Mouse (Mus musculus): ENCODE data around the gene Vwa3b.
"Not testable (repeated sequence)": the region's sequence is repeated elsewhere in the genome, so short reads cannot be mapped to it uniquely, and the experiment has no call there.

Gene Vwa3b

DNA sequence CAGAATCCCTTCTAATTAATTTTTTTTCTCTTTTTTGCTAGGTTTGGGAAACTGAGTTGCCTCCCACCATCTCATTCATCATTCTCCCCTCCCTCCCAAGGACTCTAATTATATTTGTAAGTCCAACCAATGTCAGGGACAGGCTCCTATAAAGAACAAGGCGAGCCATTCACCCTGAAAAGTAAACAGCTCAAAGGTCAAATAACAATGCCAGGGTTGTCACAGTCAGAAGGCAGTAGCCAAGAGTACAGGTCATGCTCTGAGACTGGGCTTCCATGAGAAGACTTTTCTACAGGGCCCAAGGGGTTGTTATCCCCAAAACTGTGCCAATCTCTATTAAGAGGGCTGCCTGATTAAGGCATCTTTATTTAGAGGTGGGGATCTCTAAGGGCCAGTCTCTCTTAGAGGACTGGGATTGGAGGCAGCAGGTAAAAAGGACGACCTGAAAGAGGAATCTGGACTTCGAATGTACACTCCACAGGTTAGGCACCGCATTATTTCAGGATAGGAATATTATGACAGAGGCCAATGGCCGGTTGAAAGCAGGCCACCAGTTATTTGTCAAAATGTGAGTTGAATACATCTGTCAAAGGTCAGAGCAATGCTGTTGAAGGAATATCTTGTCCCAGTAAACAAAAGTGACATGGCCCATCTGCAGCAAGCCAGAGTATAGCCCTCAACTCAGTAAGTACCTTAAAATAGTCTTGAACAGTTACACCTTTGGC lies at the start of gene Vwa3b:
Gene Vwa3b (plus strand): TSS at position 635 of the 725 bp plus-strand sequence.
- no peak for DNase-seq

DNA sequence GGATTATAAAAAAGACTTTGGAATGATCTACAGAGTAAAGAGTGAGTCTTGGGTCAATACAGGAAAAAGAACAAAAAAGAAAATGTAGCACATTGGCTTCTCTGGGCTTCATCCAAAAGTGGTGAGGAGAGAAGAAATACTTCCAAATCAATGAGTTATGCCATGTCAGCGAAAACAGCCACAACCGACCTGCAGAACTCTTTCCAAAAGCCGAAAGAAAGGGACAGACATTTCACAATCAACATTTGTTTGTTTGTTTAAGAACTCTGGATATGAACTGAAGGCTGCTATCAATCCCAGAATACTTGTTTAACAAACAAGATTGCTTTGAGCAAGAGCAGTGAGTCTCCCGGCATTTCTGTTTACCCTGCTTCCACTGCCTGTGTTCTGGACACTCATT lies 49.6 kb upstream of the Vwa3b start:
- DNase-seq = no peak

DNA sequence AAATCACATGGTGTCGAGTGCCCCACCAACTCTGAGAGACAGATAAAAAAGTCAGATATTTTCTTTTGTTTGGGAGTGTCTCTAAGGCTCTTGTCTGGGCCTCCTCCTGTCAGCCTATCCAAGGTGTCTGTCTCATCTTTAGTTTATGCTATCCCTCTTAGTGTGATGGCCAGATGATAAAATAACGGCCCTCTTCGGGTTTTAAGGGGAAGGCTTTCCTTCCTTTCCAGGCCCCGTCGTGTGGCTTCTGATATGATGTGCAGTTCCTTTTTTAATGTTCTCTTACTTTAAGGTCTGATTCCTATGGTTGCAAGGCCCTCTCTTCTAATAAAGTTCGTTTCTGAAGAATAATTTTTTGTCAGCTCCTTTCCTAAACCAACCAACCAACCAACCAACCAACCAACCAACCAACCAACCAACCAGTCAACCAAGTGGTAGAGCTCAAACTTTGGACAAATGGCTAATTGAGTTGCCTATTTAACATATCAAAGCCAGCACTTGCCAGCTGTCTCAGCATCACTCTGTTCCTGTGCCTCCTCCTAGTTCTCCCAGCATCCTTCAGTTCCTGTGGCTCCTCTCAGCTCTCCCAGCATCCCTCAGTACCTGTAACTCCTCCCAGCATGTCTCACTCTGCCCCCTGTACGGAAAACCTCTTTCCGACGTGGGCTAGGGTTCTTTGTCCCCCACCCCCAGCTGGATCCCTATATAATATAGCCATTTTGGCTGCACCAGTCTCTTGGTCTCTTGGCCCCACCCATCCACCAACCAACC lies 44.0 kb upstream of the Vwa3b start:
- DNase-seq = no peak

- no peak for DNase-seq
Observed at GRCm38 (mm10) chr1:36983754-36984153, 42.6 kb upstream of the Vwa3b start.

DNA sequence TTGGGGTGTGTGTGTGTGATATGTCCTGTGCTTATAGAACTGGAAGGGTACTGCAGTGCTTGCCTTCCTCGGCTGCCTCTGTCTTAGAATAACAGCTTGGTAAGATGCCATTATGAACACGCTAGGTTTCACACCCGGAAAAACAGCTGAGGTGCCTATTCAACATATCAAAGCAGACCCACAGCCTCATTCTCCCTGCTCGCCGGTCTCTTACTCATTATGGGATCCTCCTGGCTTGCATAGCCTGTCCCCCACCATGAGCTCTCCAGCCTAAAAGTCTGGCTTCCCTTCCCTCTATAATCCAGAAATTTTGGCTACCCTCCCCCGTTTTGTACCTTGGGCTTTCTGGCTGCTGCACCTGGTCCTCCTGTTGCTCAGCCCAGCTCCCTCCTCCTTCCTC lies 42.0 kb upstream of the Vwa3b start:
- no peak for DNase-seq

- no peak for DNase-seq
Observed at GRCm38 (mm10) chr1:36985896-36986295, 40.5 kb upstream of the Vwa3b start.

DNA sequence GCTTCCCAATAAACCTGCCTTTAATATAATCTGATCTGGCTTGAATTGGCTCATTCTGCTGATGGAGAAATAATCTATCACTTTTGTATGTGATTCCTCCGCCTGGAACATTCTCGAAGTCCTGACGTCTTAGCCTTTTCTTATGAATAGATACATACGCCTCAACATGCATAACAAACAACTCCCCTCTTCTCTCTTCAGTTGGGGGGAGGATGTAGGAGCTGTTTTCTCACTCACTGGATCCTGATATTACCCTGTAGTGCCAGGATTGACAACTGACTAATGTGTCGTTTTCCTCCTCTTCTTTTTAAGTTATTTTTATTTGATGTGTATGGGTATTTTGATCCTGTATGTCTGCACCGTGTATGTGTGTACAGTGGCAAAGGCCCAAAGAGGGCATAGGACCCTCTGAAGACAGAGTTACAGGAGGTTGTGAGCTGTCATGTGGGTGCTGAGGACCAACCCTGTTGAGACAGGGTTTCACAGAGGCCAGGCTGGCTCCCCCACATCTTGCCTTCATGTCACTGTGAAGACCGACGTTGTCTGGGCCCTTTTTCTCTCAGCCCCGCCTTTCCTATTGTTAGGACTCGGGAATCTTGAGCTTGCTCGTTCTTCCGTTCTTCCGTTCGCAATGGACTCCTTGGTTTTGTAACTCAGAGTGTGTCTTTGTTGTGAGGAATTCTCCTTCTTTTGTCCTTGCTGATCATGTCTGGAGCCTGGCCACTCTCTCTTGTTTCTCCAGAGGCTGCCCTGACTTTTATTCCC lies 39.8 kb upstream of the Vwa3b start:
- no peak for DNase-seq

- DNase-seq = no peak
Observed at GRCm38 (mm10) chr1:36987172-36988148, 38.9 kb upstream of the Vwa3b start.

DNA sequence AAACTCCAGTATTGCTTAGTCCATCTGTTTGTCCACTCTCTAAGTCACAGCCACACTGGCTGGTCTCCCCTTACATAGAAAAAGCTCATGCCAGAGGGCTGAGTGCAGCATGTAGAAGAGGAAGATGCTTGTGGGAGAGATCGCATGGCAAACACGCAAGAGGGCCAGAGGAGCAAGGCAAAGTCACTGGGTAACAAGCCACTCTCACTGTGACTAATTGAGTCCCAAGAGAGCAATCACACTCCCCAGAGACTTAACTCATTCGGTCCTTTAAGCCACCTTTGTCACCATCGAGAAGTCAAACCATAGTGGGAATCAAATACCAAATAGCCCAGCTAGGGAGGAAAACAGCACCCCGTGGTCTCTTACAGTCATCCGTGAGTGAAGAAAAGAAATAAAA lies 38.2 kb upstream of the Vwa3b start:
- no peak for DNase-seq

DNA sequence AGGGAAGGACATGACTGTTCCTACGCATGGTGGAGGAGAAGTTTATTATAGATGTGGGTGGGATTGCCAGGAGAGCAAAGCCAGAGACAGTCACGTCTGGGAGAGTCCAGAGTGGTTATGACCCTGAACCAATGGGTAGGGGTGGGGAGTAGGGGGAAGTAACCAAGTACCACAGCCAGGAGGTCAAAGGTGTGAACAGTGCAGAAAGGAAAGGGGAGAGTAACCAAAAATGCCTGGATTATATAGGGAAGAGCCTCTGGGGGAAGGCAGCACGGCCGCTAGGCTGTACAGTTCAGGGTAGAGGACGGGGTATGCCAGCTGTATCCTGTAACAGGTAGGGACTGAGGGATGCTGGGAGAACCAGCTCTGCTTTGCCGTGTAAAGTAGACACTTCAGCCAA lies 37.8 kb upstream of the Vwa3b start:
- DNase-seq = no peak

GRCm38 (mm10) chr1:36994296-36994695 lies 32.1 kb upstream of the Vwa3b start:
- DNase-seq = no peak

DNA sequence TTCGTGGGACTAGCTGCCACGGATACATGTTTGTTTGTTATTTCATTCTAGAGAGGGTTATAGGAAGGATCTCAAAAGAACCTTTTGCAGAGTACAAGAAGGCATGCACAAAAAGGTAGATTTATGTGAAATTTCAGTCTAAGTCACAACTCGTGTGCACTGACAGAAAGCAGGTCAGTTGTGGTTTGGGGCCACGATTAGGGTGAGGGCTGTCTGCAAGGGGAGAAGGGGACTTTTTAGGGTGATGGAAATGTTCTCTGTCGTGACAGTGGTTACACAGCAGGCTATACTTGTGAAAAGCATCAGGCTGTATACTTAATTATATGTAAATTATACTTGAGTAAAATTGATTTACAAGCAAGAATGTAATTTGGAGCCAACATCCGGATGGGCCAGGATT lies 30.6 kb upstream of the Vwa3b start:
- DNase-seq = no peak

DNA sequence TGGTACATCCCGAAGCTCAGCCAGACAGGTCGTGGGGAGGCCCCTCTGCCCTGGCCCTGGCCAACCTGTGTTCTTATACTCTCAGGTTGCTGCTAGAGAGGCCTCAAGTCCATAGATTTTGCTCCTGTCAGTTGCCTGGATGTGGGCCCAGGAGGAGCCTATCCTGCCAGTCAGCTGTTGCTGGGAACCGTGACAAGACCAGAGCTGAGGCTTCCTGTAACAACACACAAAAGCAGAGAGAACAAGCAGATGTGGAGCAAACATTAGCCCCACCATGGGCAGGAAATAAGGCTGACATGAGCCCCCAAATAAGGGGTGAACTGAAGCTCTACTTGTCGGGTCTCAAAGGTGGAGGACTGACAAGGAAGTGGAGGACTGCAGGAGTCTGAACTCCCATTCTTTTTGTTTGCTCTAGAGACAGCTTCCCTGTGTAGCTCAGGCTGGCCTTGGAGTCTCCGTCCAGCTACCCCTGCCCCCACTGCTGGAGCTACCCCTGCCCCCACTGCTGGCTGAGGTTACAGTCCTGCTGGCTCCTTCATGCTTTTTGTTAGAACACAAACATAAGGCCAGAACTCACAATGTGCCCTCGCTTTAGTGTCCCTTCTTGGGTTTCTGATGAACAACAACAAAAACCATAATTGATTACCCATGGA lies 29.7 kb upstream of the Vwa3b start:
- DNase-seq = peak; percentile 12 to 36

DNA sequence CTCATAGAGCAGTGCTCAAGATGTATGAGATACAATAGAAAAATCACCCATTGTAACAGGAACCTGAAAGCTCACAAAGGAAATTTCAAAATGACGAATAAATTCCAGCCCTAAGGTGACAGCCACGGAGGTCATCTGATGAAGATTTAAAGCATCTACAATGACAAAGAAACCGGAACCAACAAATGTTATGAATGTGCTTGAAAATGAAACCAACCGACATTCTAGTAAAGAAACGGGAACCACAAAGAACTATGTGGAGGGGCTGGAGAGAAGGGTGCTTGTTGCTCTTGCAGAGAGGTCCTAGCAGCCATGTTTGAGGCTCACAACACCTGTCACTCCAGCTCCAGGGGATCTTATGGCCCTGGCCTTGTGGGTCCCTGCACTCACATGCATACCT lies 26.1 kb upstream of the Vwa3b start:
- DNase-seq = no peak

GRCm38 (mm10) chr1:37001636-37002315 lies 24.6 kb upstream of the Vwa3b start:
- no peak for DNase-seq

DNA sequence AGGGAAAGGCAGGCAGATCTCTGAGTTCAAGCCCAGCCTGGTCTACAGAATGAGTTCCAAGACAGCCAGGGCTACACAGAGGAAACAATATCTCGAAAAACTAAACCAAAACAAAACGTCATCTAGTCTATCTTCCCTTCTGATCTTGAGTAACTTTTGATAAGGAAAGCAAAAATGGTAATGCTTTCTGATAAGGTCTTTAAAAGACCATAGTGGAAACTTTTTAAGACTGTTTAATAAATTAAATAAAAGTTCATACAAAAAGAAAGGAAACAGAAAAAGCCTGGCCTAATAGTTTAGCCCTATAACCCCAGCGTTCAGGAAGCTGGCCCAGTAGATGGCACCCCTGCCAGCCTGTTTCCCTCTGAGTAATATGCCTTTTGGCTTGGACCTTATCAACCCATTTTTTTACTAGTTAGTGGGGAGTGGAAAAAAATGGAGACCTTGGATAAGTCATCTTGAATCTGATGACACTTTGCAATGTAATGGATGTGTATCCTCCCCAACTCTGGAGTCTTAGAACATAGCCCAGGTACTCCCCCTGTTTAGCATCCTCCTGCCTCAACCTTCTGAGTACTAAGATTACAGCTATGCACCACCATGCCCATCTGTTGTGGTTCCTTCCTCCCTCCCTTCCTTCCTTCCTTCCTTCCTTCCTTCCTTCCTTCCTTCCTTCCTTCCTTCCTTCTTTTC lies 23.9 kb upstream of the Vwa3b start:
- no peak for DNase-seq

DNA sequence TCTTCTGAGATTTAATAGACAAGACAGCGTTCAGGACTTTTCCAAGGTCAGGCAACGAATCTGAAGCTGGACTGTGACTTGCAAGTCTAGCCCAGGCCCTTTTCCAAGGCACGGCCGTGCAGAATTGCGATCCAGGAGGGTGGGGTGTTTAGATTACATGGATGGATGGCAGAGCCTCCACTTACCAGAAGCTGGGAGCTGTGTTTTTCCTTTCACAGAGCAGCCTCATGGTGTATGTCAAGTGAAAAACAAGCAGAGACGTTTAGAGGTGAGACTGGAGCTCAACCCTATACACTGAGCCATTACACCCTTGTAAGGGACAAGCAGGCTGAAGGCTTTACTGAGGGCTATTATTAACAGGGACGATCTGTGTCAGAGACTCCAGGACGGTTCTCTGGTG lies 21.9 kb upstream of the Vwa3b start:
- no peak for DNase-seq

- no peak for DNase-seq
Observed at GRCm38 (mm10) chr1:37005036-37005435, 21.4 kb upstream of the Vwa3b start.

DNA sequence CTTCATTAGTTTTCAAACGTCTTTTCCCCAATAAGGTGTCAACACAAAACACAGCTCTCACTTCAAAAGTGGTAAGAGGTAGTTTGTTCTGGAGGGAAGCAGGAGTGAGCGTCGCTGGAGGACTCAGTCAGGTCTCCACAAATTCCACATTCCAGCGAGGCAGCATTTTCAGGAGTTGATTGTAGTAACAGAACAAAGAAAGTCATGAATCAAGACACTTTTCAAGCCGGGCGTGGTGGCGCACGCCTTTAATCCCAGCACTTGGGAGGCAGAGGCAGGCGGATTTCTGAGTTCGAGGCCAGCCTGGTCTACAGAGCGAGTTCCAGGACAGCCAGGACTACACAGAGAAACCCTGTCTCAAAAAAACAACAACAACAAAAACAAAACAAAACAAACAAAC lies 19.9 kb upstream of the Vwa3b start:
- DNase-seq = not testable (repeated sequence)

DNA sequence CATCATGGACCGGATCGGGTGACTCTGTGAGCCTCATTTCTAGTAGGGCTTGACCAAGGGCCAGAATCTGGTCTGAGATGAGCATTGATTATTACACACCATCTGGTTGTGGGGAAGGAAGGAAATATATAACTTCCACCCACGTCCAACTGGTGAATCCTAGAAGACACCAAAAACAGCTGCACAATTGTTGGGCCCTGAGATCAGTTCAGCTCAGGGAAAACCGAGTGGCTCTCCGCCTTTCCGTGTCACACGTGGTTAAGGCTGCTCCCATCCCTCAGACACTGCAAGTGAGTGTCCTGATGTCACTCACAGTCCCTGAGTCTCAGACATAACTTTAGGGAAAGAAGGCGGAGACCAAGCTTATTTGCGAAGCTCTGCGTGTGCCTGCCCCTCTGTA lies 16.5 kb upstream of the Vwa3b start:
- DNase-seq = no peak
